Mouse (Mus musculus) forebrain, postnatal 0 days (tissue): Measurements from ENCODE around the gene Vipr2. TPM values are rescaled to one million over a fixed set of nuclear protein-coding genes. Genes with fewer than 3 reads are reported as not detected.

Experiments used
- ATAC-seq: fragments of 200-750 bp; cut with Nextera tagmentation; 2 replicates; pipeline ENCODE4 v1.8.0; 2017; ENCODE audit warnings: mild to moderate bottlenecking, moderate library complexity
- DNase-seq: peaks from one replicate; pipeline ENCODE4 v3.0.0-alpha.2; 2015
- H3K27ac ChIP-seq: fragments of 300-500 bp; sonication (generic); 2 replicates; pipeline ENCODE4 v1.5.1; 2014; ENCODE audit warnings: low read depth, mild to moderate bottlenecking, antibody characterized with exemption, low read length, moderate library complexity, mixed read lengths
- H3K27me3 ChIP-seq: fragments of 300-500 bp; sonication (generic); 2 replicates; pipeline ENCODE4 v1.6.1; 2014; ENCODE audit warnings: mild to moderate bottlenecking, low read length, mixed read lengths; ENCODE audit not compliant: insufficient read depth
- H3K36me3 ChIP-seq: fragments of 300-500 bp; sonication (generic); 2 replicates; pipeline ENCODE4 v1.6.1; 2014; ENCODE audit warnings: mild to moderate bottlenecking, moderate library complexity; ENCODE audit not compliant: insufficient read depth
- H3K4me1 ChIP-seq: fragments of 300-500 bp; sonication (generic); 2 replicates; pipeline ENCODE4 v1.6.1; 2014; ENCODE audit warnings: antibody characterized with exemption; ENCODE audit not compliant: insufficient read depth
- H3K4me2 ChIP-seq: fragments of 300-500 bp; sonication (generic); 2 replicates; pipeline ENCODE4 v1.6.1; 2014; ENCODE audit warnings: low read depth, mild to moderate bottlenecking, moderate library complexity
- H3K4me3 ChIP-seq: fragments of 300-500 bp; sonication (generic); 2 replicates; pipeline ENCODE4 v1.5.1; 2014; ENCODE audit warnings: low read depth, low read length, mixed read lengths
- H3K9ac ChIP-seq: fragments of 300-500 bp; sonication (generic); 2 replicates; pipeline ENCODE4 v1.6.1; 2014; ENCODE audit warnings: mild to moderate bottlenecking
- H3K9me3 ChIP-seq: fragments of 300-500 bp; sonication (generic); 2 replicates; pipeline ENCODE4 v1.6.1; 2016; ENCODE audit warnings: low read length
- CTCF ChIP-seq: sonication (generic); IDR thresholded peaks from 2 replicates; pipeline ENCODE4 v1.5.1; 2016; ENCODE audit warnings: antibody characterized with exemption, control low read depth, low read depth
- WGBS: fragments of 180-500 bp; shearing (Covaris S2); extraction: QIAGEN DNeasy Blood & Tissue Kit; methylation state at CpG from one replicate; pipeline ENCODE4 v1.1.7; 2014; 5-methylcytosine and 5-hydroxymethylcytosine counted together
- polyA plus RNA-seq: library from polyadenylated mRNA; unstranded; fragments of >200 nt; fragmentation: Nextera tagmentation; extraction: Ambion mirVana; gene quantifications from 2 replicates; pipeline ENCODE4 v1.2.1, GENCODE M21; 2015
- total RNA-seq: library from RNA; depleted of rRNA; stranded (reverse); fragments of >200 nt; gene quantifications from 2 replicates; pipeline ENCODE4 v1.2.3, GENCODE M21; 2014

The Vipr2 gene
- total and polyA plus RNA-seq, 2 experiments from 2014 or later: 0.69 to 2.7 TPM

DNA sequence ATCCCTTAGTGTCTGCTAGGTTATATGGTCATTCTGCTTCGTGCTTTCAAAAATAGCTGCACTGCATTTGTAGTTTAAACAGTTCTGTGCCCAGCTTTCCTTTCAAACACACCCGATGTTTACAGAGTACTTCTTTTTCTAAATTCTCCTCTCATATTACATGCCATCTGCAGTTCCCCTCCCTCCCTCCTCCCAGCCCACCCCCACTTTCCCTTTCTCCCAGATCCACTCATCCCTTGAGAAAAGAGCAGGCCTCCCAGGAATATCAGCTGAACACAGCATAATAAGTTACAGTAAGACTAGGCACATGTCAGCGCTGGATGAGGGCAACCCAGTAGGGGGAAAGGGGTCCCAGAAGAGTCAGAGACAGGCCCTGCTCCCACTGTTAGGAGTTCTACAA is 28.3 kb upstream of the Vipr2 start:
- no peak for DNase-seq
- peak overlapping the region; percentile 82 for H3K4me3 ChIP-seq

DNA sequence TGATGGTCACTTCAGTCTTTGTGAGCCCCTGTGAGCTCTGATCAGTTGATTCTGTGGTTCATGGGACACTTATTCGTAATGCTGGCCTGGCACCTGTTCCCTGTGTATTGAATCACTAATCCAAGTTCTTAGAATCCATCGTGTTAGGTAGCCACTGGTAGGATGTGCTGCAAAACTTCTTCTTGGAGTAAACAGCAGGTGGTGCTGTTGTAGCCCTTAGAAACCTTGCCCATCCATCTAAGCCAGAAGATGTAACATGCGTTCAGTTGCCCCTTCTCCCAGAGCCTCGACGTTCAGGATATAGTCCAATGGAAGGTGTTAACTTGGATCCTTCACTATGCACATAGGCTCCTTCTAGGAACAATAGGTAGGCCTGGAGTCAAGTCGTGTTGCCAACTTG is 27.8 kb upstream of the Vipr2 start:
- Histone ChIP-seq H3K4me1 (peaks cover 11% of the 10 kb centered on the region), H3K36me3 (peaks cover 11% of the 10 kb centered on the region), H3K4me3 (no peak overlapping the region), H3K9me3 (no peaks in the 10 kb centered on the region), H3K4me2 (no peak overlapping the region), H3K9ac (no peak overlapping the region), H3K27me3 (no peaks in the 10 kb centered on the region), H3K27ac (no peak overlapping the region)
- 88% methylated on average over 6 of the region's 6 CpGs for WGBS
- ATAC-seq (no peak), DNase-seq (no peak)
- TF ChIP-seq CTCF: peak; percentile 52

More for the DNA sequence above, 28.3 kb upstream of the Vipr2 start:
- Histone ChIP-seq H3K4me2 (peak overlapping the region; percentile 83), H3K36me3 (peaks cover 6% of the 10 kb centered on the region; the same call in 1 of the 2 replicates), H3K27me3 (no peaks in the 10 kb centered on the region), H3K9me3 (no peaks in the 10 kb centered on the region), H3K27ac (no peak overlapping the region), H3K9ac (peak overlapping the region; percentile 86; the same call in 1 of the 2 replicates), H3K4me1 (peaks cover 11% of the 10 kb centered on the region)
- TF ChIP-seq CTCF: no peak
- 85% methylated on average over 3 of the region's 3 CpGs for WGBS
- ATAC-seq: no peak

DNA sequence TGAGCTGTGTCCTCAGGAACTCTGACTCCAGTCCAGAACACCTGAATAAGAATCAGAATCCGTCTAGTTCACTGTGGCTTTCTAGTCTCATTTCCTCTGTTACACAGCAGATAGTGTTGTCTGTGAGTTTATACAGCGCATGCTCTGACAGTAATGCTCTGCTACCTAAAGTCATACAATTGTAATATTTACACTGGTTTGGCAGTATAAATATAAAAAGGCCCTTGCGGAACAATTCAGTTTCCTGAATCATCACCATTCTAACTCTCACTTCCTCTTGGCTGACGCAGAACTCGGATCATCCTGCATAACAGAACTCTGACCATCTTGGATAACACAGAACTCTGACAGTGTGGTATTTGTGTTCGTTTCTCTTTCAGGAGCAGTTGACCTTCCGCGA is 23.2 kb upstream of the Vipr2 start:
- no peak overlapping the region for H3K4me3 ChIP-seq
- TF ChIP-seq CTCF: no peak
- no peak overlapping the region for H3K4me2 ChIP-seq
- no peak for ATAC-seq
- peaks cover 43% of the 10 kb centered on the region for H3K36me3 ChIP-seq
- DNase-seq: no peak
- 96% methylated on average over 8 of the region's 8 CpGs for WGBS
- no peaks in the 10 kb centered on the region for H3K27me3 ChIP-seq
- 0 out of 2 replicates have a peak, but pooled peaks cover 6% of the 10 kb centered on the region for H3K9me3 ChIP-seq
- H3K9ac ChIP-seq: no peak overlapping the region
- 0 out of 2 replicates have a peak, but pooled peaks cover 1% of the 10 kb centered on the region for H3K4me1 ChIP-seq
- H3K27ac ChIP-seq: no peak overlapping the region

DNA sequence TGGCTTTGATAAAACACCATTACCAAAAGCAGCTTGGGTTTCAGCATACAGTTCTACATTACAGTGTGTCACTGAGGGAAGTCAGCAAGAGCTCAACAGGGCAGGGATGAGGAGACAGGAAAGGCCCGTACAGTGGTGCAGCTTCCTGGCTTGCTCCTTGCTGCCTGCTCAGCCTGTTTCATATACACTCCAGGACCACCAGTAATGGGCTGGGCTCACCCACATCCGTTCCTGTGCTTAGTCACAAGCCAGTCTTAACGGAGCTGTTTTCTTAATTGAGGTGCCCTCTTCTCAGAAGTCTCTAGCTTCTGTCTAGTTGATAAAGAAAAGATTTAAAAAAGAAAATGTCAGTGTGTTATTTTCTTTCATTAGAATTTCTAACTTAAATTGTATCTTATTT is 21.4 kb upstream of the Vipr2 start:
- no peak overlapping the region for H3K4me3 ChIP-seq
- H3K27me3 ChIP-seq: no peaks in the 10 kb centered on the region
- peaks cover 16% of the 10 kb centered on the region; the same call in 1 of the 2 replicates for H3K9me3 ChIP-seq
- TF ChIP-seq CTCF: no peak
- H3K4me1 ChIP-seq: no peaks in the 10 kb centered on the region
- no peak overlapping the region for H3K9ac ChIP-seq
- H3K27ac ChIP-seq: no peak overlapping the region
- H3K4me2 ChIP-seq: no peak overlapping the region
- H3K36me3 ChIP-seq: peaks cover 50% of the 10 kb centered on the region
- WGBS: 97% methylated on average over 3 of the region's 3 CpGs
- DNase-seq (no peak), ATAC-seq (no peak)

DNA sequence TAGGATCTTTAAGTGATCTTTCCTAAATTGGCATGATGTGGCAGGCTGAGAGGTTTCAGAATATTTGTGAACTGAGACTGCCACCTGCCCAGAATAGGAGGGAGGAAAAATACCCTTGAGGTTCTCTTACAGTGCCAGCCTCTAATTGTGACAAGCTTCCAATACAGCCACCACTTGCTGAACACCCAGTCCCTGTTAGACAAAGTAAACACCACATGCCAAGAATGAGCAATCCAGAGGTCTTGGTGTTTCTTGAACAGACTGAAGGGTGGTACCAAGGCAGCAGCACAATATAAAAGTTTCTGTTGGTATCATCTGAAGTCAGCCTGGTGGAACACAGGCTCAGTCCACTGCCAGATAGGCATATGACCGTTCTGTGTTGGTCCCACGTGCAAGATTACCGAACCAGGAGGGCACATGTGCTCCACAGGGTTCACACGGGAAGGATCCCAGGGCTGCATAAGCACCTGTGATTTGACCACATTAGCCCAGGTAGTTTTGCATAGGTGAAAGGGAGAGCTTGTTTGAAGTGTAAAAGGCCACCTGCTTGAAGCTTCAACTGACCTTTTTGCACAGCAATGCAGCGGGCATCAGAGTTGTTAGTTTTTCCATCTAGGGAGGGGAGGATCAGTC is 15.8 kb upstream of the Vipr2 start:
- ATAC-seq: peak; percentile 9; the same call in 1 of the 2 replicates
- H3K9me3 ChIP-seq: peaks cover 26% of the 10 kb centered on the region
- no peak for TF ChIP-seq CTCF
- no peak overlapping the region for H3K9ac ChIP-seq
- peaks cover 30% of the 10 kb centered on the region for H3K36me3 ChIP-seq
- no peak overlapping the region for H3K4me2 ChIP-seq
- no peak overlapping the region for H3K4me3 ChIP-seq
- no peak for DNase-seq
- 96% methylated on average over 5 of the region's 5 CpGs for WGBS
- H3K27me3 ChIP-seq: no peaks in the 10 kb centered on the region
- no peak overlapping the region for H3K27ac ChIP-seq
- no peaks in the 10 kb centered on the region for H3K4me1 ChIP-seq

DNA sequence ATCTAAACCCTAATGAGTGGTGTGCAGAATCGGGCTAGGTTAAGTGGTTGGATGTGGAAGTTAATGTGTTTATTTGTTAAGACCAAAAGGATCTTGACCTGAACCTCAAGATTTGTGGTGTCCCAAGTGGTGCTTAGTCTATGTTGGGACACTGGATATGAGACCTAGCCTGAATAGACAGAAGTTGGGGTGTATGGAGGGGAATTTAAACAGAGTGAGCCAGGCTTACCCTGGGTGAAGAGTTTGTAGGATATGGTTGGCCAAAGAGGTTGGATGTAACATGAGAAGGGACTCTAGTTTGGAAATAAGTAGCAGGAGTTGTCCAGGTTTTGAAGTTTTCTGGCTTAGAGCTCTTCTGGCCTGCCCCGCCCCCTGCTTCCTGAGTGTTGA is 15.3 kb upstream of the Vipr2 start:
- H3K4me3 ChIP-seq: no peak overlapping the region
- no peak for ATAC-seq
- H3K9me3 ChIP-seq: peaks cover 26% of the 10 kb centered on the region
- no peak overlapping the region for H3K4me2 ChIP-seq
- WGBS: 96% methylated on average over 2 of the region's 2 CpGs
- no peak for TF ChIP-seq CTCF
- H3K9ac ChIP-seq: no peak overlapping the region
- no peak for DNase-seq
- H3K4me1 ChIP-seq: no peaks in the 10 kb centered on the region
- peaks cover 25% of the 10 kb centered on the region for H3K36me3 ChIP-seq
- no peaks in the 10 kb centered on the region for H3K27me3 ChIP-seq
- no peak overlapping the region for H3K27ac ChIP-seq

DNA sequence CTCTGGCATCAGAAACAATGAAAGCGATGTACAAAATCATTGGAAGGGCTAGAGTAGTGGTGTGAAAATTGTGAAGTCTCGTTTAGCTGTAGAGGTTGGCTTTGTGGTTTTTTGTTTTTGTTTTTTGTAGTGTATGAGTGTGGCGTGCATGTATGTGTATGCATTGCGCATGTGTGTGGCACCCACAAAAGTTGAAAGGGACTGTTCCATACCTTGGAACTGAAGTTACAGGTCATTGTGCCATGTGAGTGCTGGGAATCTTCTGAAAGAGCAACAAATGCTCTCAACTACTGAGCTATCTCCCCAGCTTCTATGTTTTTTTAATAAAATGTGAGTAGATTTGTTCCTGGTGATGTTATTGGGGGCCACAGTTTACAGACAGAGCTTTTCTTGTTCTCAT is 14.5 kb upstream of the Vipr2 start:
- no peak for ATAC-seq
- over 99% methylated on average over 4 of the region's 4 CpGs for WGBS
- Histone ChIP-seq H3K27me3 (no peaks in the 10 kb centered on the region), H3K9me3 (peaks cover 26% of the 10 kb centered on the region), H3K4me3 (no peak overlapping the region), H3K4me1 (no peaks in the 10 kb centered on the region), H3K9ac (no peak overlapping the region), H3K36me3 (peaks cover 21% of the 10 kb centered on the region), H3K27ac (no peak overlapping the region), H3K4me2 (no peak overlapping the region)
- no peak for TF ChIP-seq CTCF
- DNase-seq: no peak
